Mouse (Mus musculus): ENCODE results near the gene Batf. TPM values are rescaled to one million over a fixed set of nuclear protein-coding genes. Genes with fewer than 3 reads are reported as not detected.
"Not testable (repeated sequence)": the region's sequence is repeated elsewhere in the genome, so short reads cannot be mapped to it uniquely, and the experiment has no call there.

The Batf gene
- polyA plus RNA-seq, 1 experiment: not detected

GRCm38 (mm10) chr12:85647346-85647745, 39.1 kb upstream of the Batf start:
- Histone ChIP-seq H3K4me3 (ENCODE audit: insufficient read depth, low read depth, low read length) (no peak overlapping the region), H3K4me1 (ENCODE audit: control insufficient read depth, insufficient read depth, low read length) (peaks cover 8% of the 10 kb centered on the region), H3K27ac (ENCODE audit: insufficient read depth, low read depth, low read length) (no peak overlapping the region)
- TF ChIP-seq POLR2A (IDR thresholded peaks at IDR 0.05; ENCODE audit: insufficient read depth, low read depth, low read length) (no peak), CTCF (IDR thresholded peaks at IDR 0.05; ENCODE audit: insufficient read depth, low read depth, low read length) (no peak)
- 40% methylated on average over 10 of the region's 10 CpGs for WGBS

- WGBS: 90% methylated on average over 1 of the region's 1 CpGs
- TF ChIP-seq CTCF (IDR thresholded peaks at IDR 0.05; ENCODE audit: insufficient read depth, low read depth, low read length): no peak
- TF ChIP-seq POLR2A (IDR thresholded peaks at IDR 0.05; ENCODE audit: insufficient read depth, low read depth, low read length): no peak
- no peak overlapping the region for H3K4me3 ChIP-seq (ENCODE audit: insufficient read depth, low read depth, low read length)
- peaks cover 8% of the 10 kb centered on the region for H3K4me1 ChIP-seq (ENCODE audit: control insufficient read depth, insufficient read depth, low read length)
- no peak overlapping the region for H3K27ac ChIP-seq (ENCODE audit: insufficient read depth, low read depth, low read length)
Observed at GRCm38 (mm10) chr12:85647955-85648354, 38.5 kb upstream of the Batf start.

- H3K4me1 ChIP-seq (ENCODE audit: control insufficient read depth, insufficient read depth, low read length): no peaks in the 10 kb centered on the region
- no peak overlapping the region for H3K27ac ChIP-seq (ENCODE audit: insufficient read depth, low read depth, low read length)
- no peak for TF ChIP-seq POLR2A (IDR thresholded peaks at IDR 0.05; ENCODE audit: insufficient read depth, low read depth, low read length)
- no peak for TF ChIP-seq CTCF (IDR thresholded peaks at IDR 0.05; ENCODE audit: insufficient read depth, low read depth, low read length)
- no peak overlapping the region for H3K4me3 ChIP-seq (ENCODE audit: insufficient read depth, low read depth, low read length)
- 57% methylated on average over 2 of the region's 2 CpGs for whole genome bisulfite sequencing
Observed at GRCm38 (mm10) chr12:85659319-85659718, 27.1 kb upstream of the Batf start.

GRCm38 (mm10) chr12:85660855-85661254, 25.6 kb upstream of the Batf start:
- TF ChIP-seq POLR2A (IDR thresholded peaks at IDR 0.05; ENCODE audit: insufficient read depth, low read depth, low read length) (no peak), CTCF (IDR thresholded peaks at IDR 0.05; ENCODE audit: insufficient read depth, low read depth, low read length) (no peak)
- H3K4me3 ChIP-seq (ENCODE audit: insufficient read depth, low read depth, low read length): no peak overlapping the region
- 95% methylated on average over 12 of the region's 12 CpGs for WGBS
- no peaks in the 10 kb centered on the region for H3K4me1 ChIP-seq (ENCODE audit: control insufficient read depth, insufficient read depth, low read length)
- H3K27ac ChIP-seq (ENCODE audit: insufficient read depth, low read depth, low read length): no peak overlapping the region

GRCm38 (mm10) chr12:85662232-85662631, 24.2 kb upstream of the Batf start:
- H3K27ac ChIP-seq (ENCODE audit: insufficient read depth, low read depth, low read length); H3K4me1 ChIP-seq (ENCODE audit: control insufficient read depth, insufficient read depth, low read length); H3K4me3 ChIP-seq (ENCODE audit: insufficient read depth, low read depth, low read length): not testable (repeated sequence)
- 86% methylated on average over 8 of the region's 8 CpGs for WGBS

GRCm38 (mm10) chr12:85662896-85663295, 23.6 kb upstream of the Batf start:
- Histone ChIP-seq H3K4me1 (ENCODE audit: control insufficient read depth, insufficient read depth, low read length) (no peaks in the 10 kb centered on the region), H3K27ac (ENCODE audit: insufficient read depth, low read depth, low read length) (no peak overlapping the region), H3K4me3 (ENCODE audit: insufficient read depth, low read depth, low read length) (no peak overlapping the region)
- TF ChIP-seq POLR2A (IDR thresholded peaks at IDR 0.05; ENCODE audit: insufficient read depth, low read depth, low read length) (no peak), CTCF (IDR thresholded peaks at IDR 0.05; ENCODE audit: insufficient read depth, low read depth, low read length) (0 out of 2 replicates have a peak, but pooled peaks have one; percentile 29)
- WGBS: 3% methylated on average over 9 of the region's 9 CpGs

GRCm38 (mm10) chr12:85666112-85666511, 20.4 kb upstream of the Batf start:
- no peak overlapping the region for H3K4me3 ChIP-seq (ENCODE audit: insufficient read depth, low read depth, low read length)
- H3K4me1 ChIP-seq (ENCODE audit: control insufficient read depth, insufficient read depth, low read length): peaks cover 6% of the 10 kb centered on the region
- 91% methylated on average over 8 of the region's 8 CpGs for WGBS
- TF ChIP-seq POLR2A (IDR thresholded peaks at IDR 0.05; ENCODE audit: insufficient read depth, low read depth, low read length): no peak
- no peak for TF ChIP-seq CTCF (IDR thresholded peaks at IDR 0.05; ENCODE audit: insufficient read depth, low read depth, low read length)
- no peak overlapping the region for H3K27ac ChIP-seq (ENCODE audit: insufficient read depth, low read depth, low read length)

GRCm38 (mm10) chr12:85667071-85667470, 19.4 kb upstream of the Batf start:
- 89% methylated on average over 7 of the region's 7 CpGs for WGBS
- Histone ChIP-seq H3K4me1 (ENCODE audit: control insufficient read depth, insufficient read depth, low read length) (peaks cover 6% of the 10 kb centered on the region), H3K4me3 (ENCODE audit: insufficient read depth, low read depth, low read length) (no peak overlapping the region), H3K27ac (ENCODE audit: insufficient read depth, low read depth, low read length) (no peak overlapping the region)
- TF ChIP-seq CTCF (IDR thresholded peaks at IDR 0.05; ENCODE audit: insufficient read depth, low read depth, low read length): no peak
- TF ChIP-seq POLR2A (IDR thresholded peaks at IDR 0.05; ENCODE audit: insufficient read depth, low read depth, low read length): no peak

- no peak for TF ChIP-seq POLR2A (IDR thresholded peaks at IDR 0.05; ENCODE audit: insufficient read depth, low read depth, low read length)
- no peak for TF ChIP-seq CTCF (IDR thresholded peaks at IDR 0.05; ENCODE audit: insufficient read depth, low read depth, low read length)
- H3K27ac ChIP-seq (ENCODE audit: insufficient read depth, low read depth, low read length): no peak overlapping the region
Observed at GRCm38 (mm10) chr12:85668696-85669095, 17.8 kb upstream of the Batf start.

GRCm38 (mm10) chr12:85670080-85670479, 16.4 kb upstream of the Batf start:
- WGBS: 76% methylated on average over 3 of the region's 3 CpGs
- H3K4me1 ChIP-seq (ENCODE audit: control insufficient read depth, insufficient read depth, low read length): peaks cover 6% of the 10 kb centered on the region
- TF ChIP-seq CTCF (IDR thresholded peaks at IDR 0.05; ENCODE audit: insufficient read depth, low read depth, low read length) (no peak), POLR2A (IDR thresholded peaks at IDR 0.05; ENCODE audit: insufficient read depth, low read depth, low read length) (no peak)
- no peak overlapping the region for H3K4me3 ChIP-seq (ENCODE audit: insufficient read depth, low read depth, low read length)
- H3K27ac ChIP-seq (ENCODE audit: insufficient read depth, low read depth, low read length): no peak overlapping the region

More at GRCm38 (mm10) chr12:85668696-85669095, 17.8 kb upstream of the Batf start:
- Histone ChIP-seq H3K4me1 (ENCODE audit: control insufficient read depth, insufficient read depth, low read length) (peaks cover 6% of the 10 kb centered on the region), H3K4me3 (ENCODE audit: insufficient read depth, low read depth, low read length) (no peak overlapping the region)
- 13% methylated on average over 3 of the region's 3 CpGs for WGBS
